Mouse (Mus musculus): ENCODE data around the gene Gm853.

Gene Gm853

GRCm38 (mm10) chr4:130211870-130212269 is 10.3 kb downstream of the Gm853 start:
- no peak for TF ChIP-seq CTCF (conservative IDR thresholded peaks at IDR 0.05; ENCODE audit: low read length)
- no peak for TF ChIP-seq POU5F1 (IDR thresholded peaks at IDR 0.05; ENCODE audit: borderline replicate concordance, low read length)
- TF ChIP-seq NANOG (IDR thresholded peaks at IDR 0.05; ENCODE audit: borderline replicate concordance, low read length): no peak
- Histone ChIP-seq H3K27me3 (ENCODE audit: insufficient read depth, low read length) (peaks cover 5% of the 10 kb centered on the region; the same call in 1 of the 2 replicates), H3K9me3 (ENCODE audit: low read length) (peaks cover 22% of the 10 kb centered on the region), H3K36me3 (ENCODE audit: insufficient read depth, low read length) (no peaks in the 10 kb centered on the region), H3K4me3 (replicated peaks; ENCODE audit: low read length) (no peak overlapping the region), H3K4me1 (replicated peaks; ENCODE audit: low read depth, low read length) (peaks cover 8% of the 10 kb centered on the region)

GRCm38 (mm10) chr4:130198694-130199670 is 23.2 kb downstream of the Gm853 start:
- H3K9me3 ChIP-seq (ENCODE audit: low read length): peaks cover 18% of the 10 kb centered on the region; the same call in 1 of the 2 replicates
- H3K36me3 ChIP-seq (ENCODE audit: insufficient read depth, low read length): no peaks in the 10 kb centered on the region
- H3K27me3 ChIP-seq (ENCODE audit: insufficient read depth, low read length): peaks cover 36% of the 10 kb centered on the region
- peaks cover 38% of the 10 kb centered on the region for H3K4me1 ChIP-seq (replicated peaks; ENCODE audit: low read depth, low read length)
- H3K4me3 ChIP-seq (replicated peaks; ENCODE audit: low read length): peak overlapping the region; percentile 61
- TF ChIP-seq POU5F1 (IDR thresholded peaks at IDR 0.05; ENCODE audit: borderline replicate concordance, low read length) (no peak), CTCF (conservative IDR thresholded peaks at IDR 0.05; ENCODE audit: low read length) (peak; percentile 91)

GRCm38 (mm10) chr4:130196542-130196941 is 25.7 kb downstream of the Gm853 start:
- no peak for TF ChIP-seq POU5F1 (IDR thresholded peaks at IDR 0.05; ENCODE audit: borderline replicate concordance, low read length)
- no peak for TF ChIP-seq CTCF (conservative IDR thresholded peaks at IDR 0.05; ENCODE audit: low read length)
- TF ChIP-seq NANOG (IDR thresholded peaks at IDR 0.05; ENCODE audit: borderline replicate concordance, low read length): no peak
- H3K4me1 ChIP-seq (replicated peaks; ENCODE audit: low read depth, low read length): peaks cover 38% of the 10 kb centered on the region
- no peaks in the 10 kb centered on the region for H3K9me3 ChIP-seq (ENCODE audit: low read length)
- H3K4me3 ChIP-seq (replicated peaks; ENCODE audit: low read length): no peak overlapping the region
- H3K27me3 ChIP-seq (ENCODE audit: insufficient read depth, low read length): peaks cover 40% of the 10 kb centered on the region
- H3K36me3 ChIP-seq (ENCODE audit: insufficient read depth, low read length): no peaks in the 10 kb centered on the region

GRCm38 (mm10) chr4:130195924-130196323 is 26.3 kb downstream of the Gm853 start:
- peaks cover 35% of the 10 kb centered on the region for H3K27me3 ChIP-seq (ENCODE audit: insufficient read depth, low read length)
- H3K9me3 ChIP-seq (ENCODE audit: low read length): no peaks in the 10 kb centered on the region
- H3K4me1 ChIP-seq (replicated peaks; ENCODE audit: low read depth, low read length): peaks cover 37% of the 10 kb centered on the region
- TF ChIP-seq POU5F1 (IDR thresholded peaks at IDR 0.05; ENCODE audit: borderline replicate concordance, low read length): no peak
- TF ChIP-seq NANOG (IDR thresholded peaks at IDR 0.05; ENCODE audit: borderline replicate concordance, low read length): no peak
- no peak for TF ChIP-seq CTCF (conservative IDR thresholded peaks at IDR 0.05; ENCODE audit: low read length)
- peak overlapping the region; percentile 65 for H3K4me3 ChIP-seq (replicated peaks; ENCODE audit: low read length)
- no peaks in the 10 kb centered on the region for H3K36me3 ChIP-seq (ENCODE audit: insufficient read depth, low read length)

- Histone ChIP-seq H3K27me3 (ENCODE audit: insufficient read depth, low read length) (peaks cover 26% of the 10 kb centered on the region), H3K4me3 (replicated peaks; ENCODE audit: low read length) (no peak overlapping the region), H3K4me1 (replicated peaks; ENCODE audit: low read depth, low read length) (peaks cover 23% of the 10 kb centered on the region), H3K36me3 (ENCODE audit: insufficient read depth, low read length) (no peaks in the 10 kb centered on the region), H3K9me3 (ENCODE audit: low read length) (no peaks in the 10 kb centered on the region)
- TF ChIP-seq NANOG (IDR thresholded peaks at IDR 0.05; ENCODE audit: borderline replicate concordance, low read length): no peak
- TF ChIP-seq POU5F1 (IDR thresholded peaks at IDR 0.05; ENCODE audit: borderline replicate concordance, low read length): no peak
- TF ChIP-seq CTCF (conservative IDR thresholded peaks at IDR 0.05; ENCODE audit: low read length): no peak
Measured at GRCm38 (mm10) chr4:130192266-130192665, 29.9 kb downstream of the Gm853 start.

GRCm38 (mm10) chr4:130189606-130190005 is 32.6 kb downstream of the Gm853 start:
- Histone ChIP-seq H3K27me3 (ENCODE audit: insufficient read depth, low read length) (peaks cover 38% of the 10 kb centered on the region), H3K9me3 (ENCODE audit: low read length) (no peaks in the 10 kb centered on the region), H3K36me3 (ENCODE audit: insufficient read depth, low read length) (no peaks in the 10 kb centered on the region), H3K4me3 (replicated peaks; ENCODE audit: low read length) (no peak overlapping the region), H3K4me1 (replicated peaks; ENCODE audit: low read depth, low read length) (0 out of 2 replicates have a peak, but pooled peaks cover 5% of the 10 kb centered on the region)
- TF ChIP-seq CTCF (conservative IDR thresholded peaks at IDR 0.05; ENCODE audit: low read length) (no peak), NANOG (IDR thresholded peaks at IDR 0.05; ENCODE audit: borderline replicate concordance, low read length) (no peak), POU5F1 (IDR thresholded peaks at IDR 0.05; ENCODE audit: borderline replicate concordance, low read length) (no peak)

GRCm38 (mm10) chr4:130188806-130189297 is 33.3 kb downstream of the Gm853 start:
- TF ChIP-seq NANOG (IDR thresholded peaks at IDR 0.05; ENCODE audit: borderline replicate concordance, low read length) (no peak), CTCF (conservative IDR thresholded peaks at IDR 0.05; ENCODE audit: low read length) (peak; percentile 79), POU5F1 (IDR thresholded peaks at IDR 0.05; ENCODE audit: borderline replicate concordance, low read length) (no peak)
- peaks cover 42% of the 10 kb centered on the region for H3K27me3 ChIP-seq (ENCODE audit: insufficient read depth, low read length)
- H3K36me3 ChIP-seq (ENCODE audit: insufficient read depth, low read length): no peaks in the 10 kb centered on the region
- no peaks in the 10 kb centered on the region for H3K9me3 ChIP-seq (ENCODE audit: low read length)
- 0 out of 2 replicates have a peak, but pooled peaks cover 5% of the 10 kb centered on the region for H3K4me1 ChIP-seq (replicated peaks; ENCODE audit: low read depth, low read length)
- no peak overlapping the region for H3K4me3 ChIP-seq (replicated peaks; ENCODE audit: low read length)

- H3K27me3 ChIP-seq (ENCODE audit: insufficient read depth, low read length): peaks cover 55% of the 10 kb centered on the region
- TF ChIP-seq NANOG (IDR thresholded peaks at IDR 0.05; ENCODE audit: borderline replicate concordance, low read length): no peak
- no peak for TF ChIP-seq POU5F1 (IDR thresholded peaks at IDR 0.05; ENCODE audit: borderline replicate concordance, low read length)
- no peak for TF ChIP-seq CTCF (conservative IDR thresholded peaks at IDR 0.05; ENCODE audit: low read length)
- H3K36me3 ChIP-seq (ENCODE audit: insufficient read depth, low read length): no peaks in the 10 kb centered on the region
- H3K4me3 ChIP-seq (replicated peaks; ENCODE audit: low read length): no peak overlapping the region
- peaks cover 18% of the 10 kb centered on the region for H3K4me1 ChIP-seq (replicated peaks; ENCODE audit: low read depth, low read length)
- H3K9me3 ChIP-seq (ENCODE audit: low read length): no peaks in the 10 kb centered on the region
Measured at GRCm38 (mm10) chr4:130186891-130187290, 35.3 kb downstream of the Gm853 start.

All from E14TG2a.4 (cell line).